Mouse (Mus musculus) T-cell, adult 66 days (primary cell): Measurements from ENCODE around the gene Kcp. TPM values are rescaled to one million over a fixed set of nuclear protein-coding genes. Genes with fewer than 3 reads are reported as not detected.

Experiments used
- total RNA-seq, 2 experiments: library from RNA; stranded (reverse); gene quantifications; 3 replicates in 1 of 2; 4 replicates in 1 of 2; pipeline ENCODE4 v1.2.4; 2023

Kcp gene
- not detected for total RNA-seq

GRCm38 (mm10) chr6:29507447-29508309 lies at the start of gene Kcp:
Gene Kcp, minus strand, starts transcription at chr6:29507952.

GRCm38 (mm10) chr6:29526281-29527251 lies 18.8 kb upstream of the Kcp start, which contains the start of gene Irf5:
Gene Irf5, plus strand, starts transcription at chr6:29526625.

GRCm38 (mm10) chr6:29471137-29471536 lies 36.6 kb downstream of the Kcp start, which contains the start of gene Atp6v1fnb:
Gene Atp6v1fnb, plus strand, starts transcription at chr6:29471437.

GRCm38 (mm10) chr6:29467583-29468354 lies 40.0 kb downstream of the Kcp start, which contains the start of gene Atp6v1f:
Gene Atp6v1f, plus strand, starts transcription at chr6:29467718.

GRCm38 (mm10) chr6:29433038-29433803 lies 74.5 kb downstream of the Kcp start, which contains the start of gene Flnc:
Gene Flnc, plus strand, starts transcription at chr6:29433256.

Other genes with a start within 250 kb of the Kcp start
- gene Hilpda, start 235.5 kb downstream of the Kcp start, total RNA-seq: 10 to 100 TPM; 11.1 to 12.2 TPM
- gene Fam71f2, start 228.4 kb downstream of the Kcp start, total RNA-seq: 1 to 10 TPM; 1.3 to 1.5 TPM
- gene Fam71f1, start 188.8 kb downstream of the Kcp start, total RNA-seq: not detected
- 10 to 100 TPM; 58.1 to 65.7 TPM for gene Calu, start 159.9 kb downstream of the Kcp start, total RNA-seq
- gene Opn1sw, start 119.5 kb downstream of the Kcp start, total RNA-seq: not detected
- gene Ccdc136, start 111.6 kb downstream of the Kcp start, total RNA-seq: 1 to 10 TPM in 1 of 2 experiments, under 1 TPM in 1; 0.21 to 1.7 TPM
- gene Flnc, start 74.7 kb downstream of the Kcp start, total RNA-seq: not detected
- gene Atp6v1f, start 40.2 kb downstream of the Kcp start, total RNA-seq: 100 to 1,000 TPM; 153 to 159 TPM
- 10 to 100 TPM in 1 of 2 experiments, 1 to 10 TPM in 1; 9.8 to 12.1 TPM for gene Atp6v1fnb, start 36.5 kb downstream of the Kcp start, total RNA-seq
- gene Irf5, start 18.7 kb upstream of the Kcp start, total RNA-seq: 1 to 10 TPM; 3.6 to 6.3 TPM
- gene Tnpo3, start 101.9 kb upstream of the Kcp start, total RNA-seq: 100 to 1,000 TPM; 103 to 107 TPM
- 1 to 10 TPM in 1 of 2 experiments, under 1 TPM in 1; 0.47 to 1.3 TPM for gene Tspan33, start 186.3 kb upstream of the Kcp start, total RNA-seq
- gene Smo, start 227.6 kb upstream of the Kcp start, total RNA-seq: 1 to 10 TPM; 1.2 to 1.4 TPM